Mouse (Mus musculus) brain, embryonic 14.5 days (tissue): ENCODE measurements around the gene Slc39a11. TPM values are rescaled to one million over a fixed set of nuclear protein-coding genes. Genes with fewer than 3 reads are reported as not detected.
A peak's percentile ranks its signal among the peaks of the same experiment; 100 is the strongest.

Source experiments
- DNase-seq: peaks from one replicate; pipeline ENCODE4 v3.0.0-alpha.2; 2011; ENCODE audit warnings: low read depth
- CTCF ChIP-seq: fragments of 200-500 bp; IDR thresholded peaks from 2 replicates; pipeline ENCODE4 v1.5.1; 2012; ENCODE audit warnings: inconsistent platforms, mild to moderate bottlenecking, moderate library complexity, borderline replicate concordance; ENCODE audit not compliant: insufficient read depth, insufficient read length; ENCODE audit errors: extremely low read depth
- POLR2A ChIP-seq: fragments of 200-500 bp; IDR thresholded peaks from 2 replicates; pipeline ENCODE4 v1.6.1; 2012; ENCODE audit warnings: mild to moderate bottlenecking, inconsistent platforms, borderline replicate concordance; ENCODE audit not compliant: poor library complexity, insufficient read depth, insufficient read length, severe bottlenecking; ENCODE audit errors: extremely low read depth
- polyA plus RNA-seq: library from polyadenylated mRNA; depleted of rRNA; stranded (reverse); fragments of >200 nt; gene quantifications from 2 replicates; pipeline ENCODE4 v1.2.3, GENCODE M21; 2012

Slc39a11 gene
- polyA plus RNA-seq, 1 experiment = 24.3 TPM

- TF ChIP-seq CTCF = no peak
- TF ChIP-seq POLR2A = no peak
- DNase-seq = no peak
Observed at GRCm38 (mm10) chr11:113534341-113534740, 115.5 kb downstream of the Slc39a11 start.

- DNase-seq = peak; percentile 70
- TF ChIP-seq POLR2A (no peak), CTCF (no peak)
Observed at GRCm38 (mm10) chr11:113533931-113534330, 115.9 kb downstream of the Slc39a11 start.

- TF ChIP-seq CTCF (no peak), POLR2A (no peak)
- no peak for DNase-seq
Observed at GRCm38 (mm10) chr11:113528391-113528790, 121.5 kb downstream of the Slc39a11 start.

GRCm38 (mm10) chr11:113525731-113526130 lies 124.1 kb downstream of the Slc39a11 start:
- TF ChIP-seq CTCF (no peak), POLR2A (no peak)
- peak; percentile 37 for DNase-seq

GRCm38 (mm10) chr11:113522726-113523125 lies 127.2 kb downstream of the Slc39a11 start:
- peak; percentile 65 for DNase-seq
- TF ChIP-seq POLR2A = no peak
- no peak for TF ChIP-seq CTCF

GRCm38 (mm10) chr11:113521469-113522190 lies 128.2 kb downstream of the Slc39a11 start:
- DNase-seq = peak; percentile 74
- TF ChIP-seq POLR2A = no peak
- TF ChIP-seq CTCF = no peak

- TF ChIP-seq POLR2A = no peak
- TF ChIP-seq CTCF = no peak
- peak; percentile 86 for DNase-seq
Observed at GRCm38 (mm10) chr11:113520851-113521461, 128.9 kb downstream of the Slc39a11 start.

- TF ChIP-seq POLR2A (no peak), CTCF (no peak)
- DNase-seq = peak; percentile 89
Observed at GRCm38 (mm10) chr11:113520373-113520772, 129.5 kb downstream of the Slc39a11 start.

GRCm38 (mm10) chr11:113519973-113520372 lies 129.9 kb downstream of the Slc39a11 start:
- TF ChIP-seq CTCF (no peak), POLR2A (no peak)
- no peak for DNase-seq

GRCm38 (mm10) chr11:113518176-113518575 lies 131.7 kb downstream of the Slc39a11 start:
- no peak for TF ChIP-seq CTCF
- TF ChIP-seq POLR2A = no peak
- DNase-seq = no peak

GRCm38 (mm10) chr11:113516156-113516555 lies 133.7 kb downstream of the Slc39a11 start:
- DNase-seq = peak; percentile 20
- TF ChIP-seq POLR2A (no peak), CTCF (no peak)

- DNase-seq = peak; percentile 80
- TF ChIP-seq CTCF (no peak), POLR2A (no peak)
Observed at GRCm38 (mm10) chr11:113512976-113513375, 136.9 kb downstream of the Slc39a11 start.
